Comparison of ENCODE assay signal across 9 mouse cellular contexts in genomic region chr7:64048452-64049182, GRCm38 (mm10).
A peak's percentile ranks its signal among the peaks of the same experiment; 100 is the strongest.
DNase-seq lines count a peak whose midpoint lies in the region; ATAC-seq and TF ChIP-seq lines count a peak whose summit lies in the region.
"Had no signal": no experiment of that assay in that cellular context is flagged by ENCODE, and none has a peak within 500 bp of the region (broad histone marks: within the 10 kb centered on the region; RNA-seq: fewer than 3 reads in every experiment).

No protein-coding gene starts in this region.

- under 1% methylated on average over 21 of the region's 21 CpGs for WGBS in liver, embryonic 13.5 days (ENCODE audit: insufficient replicate concordance)

- H3K4me1 ChIP-seq in cortical plate, adult 2 months (ENCODE audit: control insufficient read depth, insufficient read depth, low read length): peaks cover 15% of the 10 kb centered on the region
- H3K4me1 ChIP-seq in liver, embryonic 13.5 days (replicated peaks): peaks cover 70% of the 10 kb centered on the region

- 0 out of 2 replicates have a peak, but pooled peaks have one; percentile 5 for TF ChIP-seq CTCF in layer of hippocampus, adult 2 months (conservative IDR thresholded peaks at IDR 0.05)
- no peak for TF ChIP-seq CTCF in cortical plate, adult 2 months (IDR thresholded peaks at IDR 0.05; ENCODE audit: extremely low read depth, insufficient read depth, low read length)

- peak; percentile 25 to 28 for DNase-seq in layer of hippocampus, adult 2 months (ENCODE audit: low spot score in 2 of 2)
- DNase-seq in layer of hippocampus, adult 9-10 months (ENCODE audit: low spot score): no peak
- peak; percentile 74 for DNase-seq in gastrocnemius, postnatal 14 days
- DNase-seq in liver, embryonic 13.5 days: peak; percentile 86
- peak; percentile 73 to 82 for DNase-seq in natural killer cell, adult 2 months (ENCODE audit: low spot score in 2 of 2)
- peak; percentile 48 for DNase-seq in splenic B cell, adult 2 months (ENCODE audit: low read depth, low spot score)

- H3K9ac ChIP-seq in liver, embryonic 13.5 days: peak overlapping the region; percentile 80

- ATAC-seq in inflammation-experienced regulatory T-cells, adult 6 months: peak; percentile 74
- ATAC-seq in liver, embryonic 13.5 days (ENCODE audit: low read depth): peak; percentile 72
- ATAC-seq: Patski had no signal

- no peaks in the 10 kb centered on the region for H3K9me3 ChIP-seq in liver, embryonic 13.5 days (replicated peaks)

- peak overlapping the region; percentile 91 for H3K4me2 ChIP-seq in liver, embryonic 13.5 days

- no peaks in the 10 kb centered on the region for H3K36me3 ChIP-seq in liver, embryonic 13.5 days
- H3K36me3 ChIP-seq in splenic B cell, adult 2 months (ENCODE audit: control insufficient read depth, insufficient read depth, low read length, poor library complexity, severe bottlenecking): no peaks in the 10 kb centered on the region

- no peaks in the 10 kb centered on the region for H3K27me3 ChIP-seq in liver, embryonic 13.5 days
- H3K27me3 ChIP-seq in splenic B cell, adult 2 months (ENCODE audit: control insufficient read depth, insufficient read depth, low read length, poor library complexity, severe bottlenecking): no peaks in the 10 kb centered on the region
- H3K27me3 ChIP-seq: Patski had no signal

- peak overlapping the region; percentile 78 for H3K27ac ChIP-seq in layer of hippocampus, adult 2 months
- peak overlapping the region; percentile 53 for H3K27ac ChIP-seq in cortical plate, adult 2 months (ENCODE audit: insufficient read depth, low read length)
- peak overlapping the region; percentile 99 for H3K27ac ChIP-seq in liver, embryonic 13.5 days

- peak overlapping the region; percentile 5; the same call in 1 of the 2 replicates for H3K4me3 ChIP-seq in layer of hippocampus, adult 2 months
- peak overlapping the region; percentile 22 for H3K4me3 ChIP-seq in cortical plate, adult 2 months (ENCODE audit: insufficient read depth, low read length)
- peak overlapping the region; percentile 60 for H3K4me3 ChIP-seq in liver, embryonic 13.5 days (replicated peaks)

- TF ChIP-seq POLR2A in cortical plate, adult 2 months (IDR thresholded peaks at IDR 0.05; ENCODE audit: extremely low read depth, insufficient read depth, low read length): peak; percentile 42; the same call in 1 of the 2 replicates

- intact Hi-C loops in gastrocnemius, postnatal 14 days (cut with DNase I; ENCODE audit: low total_unique reads): no loop called here

Comparison
In these comparisons a context has a peak if more than half of its experiments do, and no peak if none do; other contexts are left out.
1. H3K4me3 ChIP-seq: peak in every context shown above with its lines; median percentile 60 in liver, embryonic 13.5 days; 22 in cortical plate, adult 2 months; 5 in layer of hippocampus, adult 2 months.